Mouse (Mus musculus) erythroblast, adult 5-6 weeks (primary cell): ENCODE data around the gene Ddx6. TPM values are rescaled to one million over a fixed set of nuclear protein-coding genes. Genes with fewer than 3 reads are reported as not detected.
"Not testable (repeated sequence)": the region's sequence is repeated elsewhere in the genome, so short reads cannot be mapped to it uniquely, and the experiment has no call there.

Experiments
- ATAC-seq: replicated peaks from 2 replicates; pipeline ENCODE4 v1.8.0; 2016; ENCODE audit warnings: moderate number of reproducible peaks, mild to moderate bottlenecking, moderate TSS enrichment, inconsistent platforms; ENCODE audit not compliant: poor library complexity, low FRiP score, severe bottlenecking
- total RNA-seq, 2 experiments: library from RNA; stranded (forward) in 1 of 2; stranded (reverse) in 1 of 2; fragments of 150-400 nt in 1 of 2; fragments of 200-764, 138-1000 nt in 1 of 2; gene quantifications; 2 replicates each; pipeline versions ENCODE4 v1.2.3 to v1.2.4; 2015 to 2017; ENCODE audit warnings: low replicate concordance in 2 of 2

Ddx6 gene
- total RNA-seq, 2 experiments from 2014 or later = 53.8 to 109 TPM

DNA sequence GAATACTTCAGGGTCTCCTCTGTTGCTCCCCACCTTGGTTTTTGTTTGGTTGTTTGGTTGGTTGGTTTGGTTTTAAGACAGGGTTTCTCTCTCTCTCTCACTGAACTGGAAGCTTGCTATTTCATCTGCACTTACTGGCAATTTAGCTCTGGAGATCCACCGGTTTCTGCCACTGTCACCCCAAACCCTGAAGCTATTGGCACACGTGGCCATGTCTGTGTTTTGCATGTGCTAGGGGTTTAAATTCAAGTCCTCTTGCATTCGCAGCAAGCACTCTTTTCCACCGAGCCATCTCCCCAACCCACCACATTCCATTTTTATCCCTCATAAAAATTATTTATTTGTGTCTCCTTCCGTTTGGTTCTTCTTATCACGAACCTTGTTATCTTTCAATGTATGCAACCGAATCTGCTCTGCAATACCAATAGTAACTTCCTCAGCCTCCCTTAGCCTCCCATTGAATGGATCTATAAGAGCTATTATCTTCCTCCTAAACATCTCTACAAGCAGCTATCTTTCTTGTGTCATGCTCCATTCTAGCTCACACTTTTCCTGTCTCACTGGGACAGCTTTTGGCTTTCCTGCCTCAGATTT lies 13.0 kb upstream of the Ddx6 start:
- ATAC-seq = no peak

- no peak for ATAC-seq
These were observed 11.5 kb upstream of the Ddx6 start for GRCm38 (mm10) chr9:44593221-44593620.

DNA sequence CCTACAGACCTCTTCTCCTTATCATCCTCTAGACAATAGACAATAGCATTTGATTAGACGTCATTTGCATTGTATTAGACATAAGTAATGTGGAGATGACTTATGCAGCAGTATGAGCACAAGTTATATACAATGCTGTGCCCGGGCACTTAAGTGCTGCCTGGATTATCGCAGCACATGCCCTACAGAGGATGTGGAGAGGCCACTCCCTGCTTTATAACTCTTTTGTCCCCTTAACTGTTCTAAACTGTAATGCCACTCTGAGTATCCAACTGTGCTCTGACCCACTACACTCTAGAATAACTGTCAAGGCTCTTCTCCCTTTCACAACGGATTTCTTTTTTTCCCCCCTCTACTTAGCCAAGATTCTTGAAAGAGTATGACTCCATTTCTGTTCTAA lies 10.8 kb upstream of the Ddx6 start:
- ATAC-seq = no peak

DNA sequence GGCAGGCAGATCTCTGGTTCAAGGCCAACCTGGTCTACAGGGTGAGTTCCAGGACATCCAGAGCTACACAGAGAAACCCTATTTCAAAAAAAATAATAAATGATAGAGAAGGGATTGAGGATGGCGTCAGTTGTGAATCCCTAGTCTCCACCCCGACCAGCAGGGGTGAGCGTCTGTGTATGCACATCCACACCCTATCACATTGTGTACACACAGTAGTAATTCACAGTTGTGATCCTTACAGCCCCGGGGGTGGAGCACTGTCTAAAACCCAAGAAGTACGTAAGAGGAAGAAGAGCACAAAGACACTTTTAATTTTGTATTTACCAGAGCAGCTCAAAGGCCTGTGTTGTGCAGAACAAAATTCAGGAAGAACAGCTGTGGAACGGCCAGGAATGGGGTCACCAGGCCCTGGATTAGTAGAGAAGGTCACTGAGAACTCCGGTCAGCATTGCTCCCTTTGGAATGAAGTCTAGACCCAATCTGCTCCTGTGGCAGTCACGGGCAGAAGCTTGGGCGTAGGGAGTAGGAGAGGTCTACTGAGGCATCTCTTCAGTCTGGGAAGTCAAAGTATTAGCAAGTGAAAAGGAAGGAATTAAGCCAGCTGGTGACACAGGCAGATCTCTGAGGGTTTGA lies 9.7 kb upstream of the Ddx6 start:
- ATAC-seq = no peak

DNA sequence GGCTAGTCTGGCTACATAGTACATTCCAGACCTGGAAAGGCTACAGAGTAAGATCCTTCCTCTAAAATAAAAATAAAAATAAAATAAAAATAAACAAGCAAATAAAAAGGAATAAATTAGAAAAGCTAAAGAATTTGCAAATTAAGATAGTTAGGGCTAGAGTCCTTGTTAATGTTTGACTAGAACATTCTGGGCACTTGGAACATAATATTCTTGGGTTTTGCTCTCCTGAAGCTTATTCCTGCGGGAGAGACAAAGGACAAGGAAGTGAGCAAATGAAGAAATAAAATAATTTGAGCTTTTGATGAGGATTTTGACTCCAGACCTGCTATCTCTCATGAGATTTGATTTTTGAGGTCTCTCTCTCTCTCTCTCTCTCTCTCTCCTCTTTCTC lies 9.2 kb upstream of the Ddx6 start:
- no peak for ATAC-seq

- no peak for ATAC-seq
These were observed 7.0 kb upstream of the Ddx6 start for GRCm38 (mm10) chr9:44597742-44598141.

DNA sequence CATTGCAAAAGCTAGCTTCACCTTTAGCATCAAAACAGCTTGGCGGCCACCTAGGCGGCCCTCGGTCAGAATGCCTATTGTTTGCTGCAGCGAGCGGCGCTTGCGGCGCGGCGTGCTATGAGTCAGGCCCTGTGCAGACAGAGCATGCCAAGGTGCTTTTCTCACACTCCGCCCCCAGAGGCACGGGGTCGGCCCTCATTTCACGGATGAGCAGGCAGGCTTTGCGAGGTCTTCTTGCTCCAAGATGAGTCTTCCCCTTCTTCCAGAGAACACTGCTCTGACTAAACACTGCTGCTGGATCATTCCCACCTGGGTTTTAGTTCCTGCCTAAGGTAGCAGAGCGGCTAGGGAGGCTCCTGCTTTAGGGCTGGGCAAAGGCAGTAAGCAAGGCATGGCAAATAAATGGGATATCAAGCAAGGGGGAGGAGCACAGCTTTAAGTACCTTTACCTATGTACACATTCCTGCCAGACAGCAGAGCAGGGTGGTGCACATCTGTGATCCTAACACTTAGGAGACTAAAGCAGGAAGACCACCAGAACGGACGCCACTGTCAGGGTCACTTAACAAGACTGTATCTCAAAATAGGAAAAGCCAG lies 5.7 kb upstream of the Ddx6 start:
- no peak for ATAC-seq

DNA sequence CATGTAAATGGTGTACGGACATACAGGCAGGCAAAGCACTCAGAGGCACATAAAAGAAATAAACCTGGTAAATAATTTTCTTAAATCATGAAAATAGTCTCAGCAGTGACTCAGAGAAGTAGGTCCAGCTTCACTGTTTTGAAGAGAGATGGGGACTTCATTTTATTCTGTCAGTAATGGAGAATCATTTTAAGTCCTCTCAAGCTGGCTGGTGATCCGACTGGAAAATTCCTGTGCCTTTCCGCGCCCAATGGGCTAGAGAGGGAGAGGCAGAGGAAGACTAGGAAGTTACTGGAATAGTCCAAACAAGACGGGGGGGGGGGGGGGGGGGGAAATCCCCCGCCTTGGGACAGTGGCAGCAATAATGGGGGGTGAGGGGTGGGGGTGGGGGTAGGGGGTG lies 5.1 kb upstream of the Ddx6 start:
- no peak for ATAC-seq

- no peak for ATAC-seq
These were observed 3.9 kb upstream of the Ddx6 start for GRCm38 (mm10) chr9:44600801-44601200.

- ATAC-seq = no peak
These were observed 1.9 kb upstream of the Ddx6 start for GRCm38 (mm10) chr9:44602766-44603165.

GRCm38 (mm10) chr9:44603454-44604289 lies 1.0 kb upstream of the Ddx6 start:
- ATAC-seq = peak; percentile 62

DNA sequence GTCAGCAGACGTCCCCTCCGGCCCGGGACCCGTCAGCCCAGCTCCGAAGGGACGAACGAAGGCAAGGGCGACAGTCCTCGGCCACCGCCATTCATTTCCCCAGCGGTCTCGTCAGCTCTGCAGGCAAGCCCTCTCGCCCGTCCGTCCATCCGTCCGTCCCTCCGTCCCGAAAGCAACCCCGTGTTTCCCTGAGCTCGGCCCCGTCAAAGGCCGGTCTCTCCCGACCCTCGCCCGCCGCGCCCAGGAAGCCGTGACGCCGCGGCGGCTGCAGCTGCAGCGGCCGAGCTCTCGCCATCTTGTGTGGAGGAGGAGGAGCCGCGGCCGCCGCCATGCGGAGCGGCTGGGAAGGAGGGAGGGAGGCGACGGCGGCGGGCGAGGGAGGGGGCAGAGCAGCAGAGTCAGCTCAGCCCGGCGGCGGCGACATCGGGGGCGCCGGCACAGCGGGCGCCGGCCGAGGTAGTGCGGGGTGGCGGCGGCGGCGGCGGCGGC lies 358 bp upstream of the Ddx6 start:
- peak; percentile 75 for ATAC-seq

- ATAC-seq = peak; percentile 43; the same call in 1 of the 2 replicates
These were observed 999 bp downstream of the Ddx6 start for GRCm38 (mm10) chr9:44605616-44606165.

- no peak for ATAC-seq
These were observed 2.0 kb downstream of the Ddx6 start for GRCm38 (mm10) chr9:44606646-44607045.

- ATAC-seq = no peak
These were observed 2.6 kb downstream of the Ddx6 start for GRCm38 (mm10) chr9:44607306-44607705.

DNA sequence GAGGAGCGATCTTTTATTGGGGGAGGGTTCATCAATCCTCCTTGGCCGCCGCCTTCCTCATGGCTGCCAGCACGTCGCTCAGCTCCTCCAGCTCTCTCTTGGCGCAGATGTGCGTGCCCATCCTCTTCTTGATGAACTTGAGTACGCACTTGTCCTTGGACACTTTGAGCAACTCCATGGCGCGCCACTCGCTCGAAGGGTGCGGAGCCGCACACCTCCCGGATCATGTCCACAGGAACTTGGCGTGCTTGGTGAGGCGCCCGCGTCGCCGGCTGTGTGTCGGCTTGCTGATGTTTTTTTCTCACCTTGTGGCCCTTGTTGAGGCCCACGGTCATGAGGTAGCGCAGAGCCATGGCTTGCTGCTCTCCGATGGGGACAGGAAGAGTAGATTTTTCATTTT lies 5.7 kb downstream of the Ddx6 start:
- ATAC-seq = no peak

DNA sequence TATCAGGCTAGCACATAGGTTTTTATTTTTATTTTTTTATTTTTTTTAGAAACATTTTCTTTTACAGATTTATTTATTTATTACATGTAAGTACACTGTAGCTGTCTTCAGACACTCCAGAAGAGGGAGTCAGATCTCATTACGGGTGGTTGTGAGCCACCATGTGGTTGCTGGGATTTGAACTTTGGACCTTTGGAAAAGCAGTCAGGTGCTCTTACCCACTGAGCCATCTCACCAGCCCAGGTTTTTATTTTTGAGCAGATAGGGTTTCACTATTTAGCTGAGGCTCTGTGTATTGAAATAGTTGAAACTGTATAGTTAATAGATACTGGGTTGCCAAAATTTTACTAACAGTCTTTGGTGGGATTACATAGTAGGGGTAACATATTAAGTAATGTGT lies 8.4 kb downstream of the Ddx6 start:
- ATAC-seq = not testable (repeated sequence)

DNA sequence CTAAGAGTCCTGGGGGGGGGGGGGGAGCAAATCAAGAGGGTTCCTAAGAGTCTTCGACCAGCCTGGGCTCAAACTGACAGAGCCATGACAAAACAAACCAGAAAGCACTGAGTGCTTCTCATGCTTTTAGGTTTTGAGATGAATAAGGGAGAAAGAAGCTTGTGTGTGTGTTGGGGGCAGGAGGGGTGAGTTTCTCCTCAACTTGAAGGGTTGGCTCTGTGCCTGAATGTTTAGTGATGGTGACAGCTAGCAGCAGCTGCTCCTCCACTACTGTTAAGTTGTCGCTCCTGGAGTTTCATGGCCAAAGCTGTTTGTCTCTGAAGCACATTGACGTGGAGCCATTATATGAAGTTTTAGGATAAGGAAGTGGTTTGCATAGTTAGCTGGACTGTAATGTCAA lies 16.4 kb downstream of the Ddx6 start:
- no peak for ATAC-seq

- no peak for ATAC-seq
These were observed 19.7 kb downstream of the Ddx6 start for GRCm38 (mm10) chr9:44624390-44624789.

DNA sequence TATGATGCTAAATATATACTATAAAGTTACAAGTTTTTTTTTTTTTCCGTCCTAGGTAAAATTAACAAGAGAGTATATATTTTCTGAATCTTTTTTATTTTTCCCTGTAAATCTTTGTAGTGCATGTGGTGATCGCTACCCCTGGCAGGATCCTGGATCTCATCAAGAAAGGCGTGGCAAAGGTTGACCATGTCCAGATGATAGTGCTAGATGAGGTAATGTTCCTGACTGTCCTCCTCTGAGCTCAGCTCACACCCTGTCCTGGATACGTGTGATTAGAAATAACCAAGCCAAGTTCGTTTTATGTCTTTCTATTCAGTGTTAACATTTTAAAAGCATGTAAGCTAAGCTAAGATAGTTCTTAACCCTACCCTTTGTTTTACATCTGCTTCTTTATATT lies 21.6 kb downstream of the Ddx6 start:
- ATAC-seq = peak; percentile 92
